Mouse (Mus musculus) kidney, adult 9 months (tissue): ENCODE results near the gene Tmem132c.
A peak's percentile ranks its signal among the peaks of the same experiment; 100 is the strongest.

Source experiments
- DNase-seq: peaks from one replicate; pipeline ENCODE4 v3.0.0; 2022

The Tmem132c gene

GRCm38 (mm10) chr5:127286886-127287285, 45.3 kb downstream of the Tmem132c start:
- DNase-seq = no peak

GRCm38 (mm10) chr5:127289659-127290058, 48.1 kb downstream of the Tmem132c start:
- no peak for DNase-seq

- DNase-seq = no peak
These were observed 49.0 kb downstream of the Tmem132c start for GRCm38 (mm10) chr5:127290461-127291250.

- DNase-seq = no peak
These were observed 50.0 kb downstream of the Tmem132c start for GRCm38 (mm10) chr5:127291581-127291980.

- DNase-seq = no peak
These were observed 52.1 kb downstream of the Tmem132c start for GRCm38 (mm10) chr5:127293698-127294097.

- no peak for DNase-seq
These were observed 55.9 kb downstream of the Tmem132c start for GRCm38 (mm10) chr5:127297461-127297860.

GRCm38 (mm10) chr5:127298060-127298459, 56.5 kb downstream of the Tmem132c start:
- no peak for DNase-seq

GRCm38 (mm10) chr5:127299010-127299409, 57.4 kb downstream of the Tmem132c start:
- DNase-seq = no peak

- DNase-seq = peak; percentile 3
These were observed 59.1 kb downstream of the Tmem132c start for GRCm38 (mm10) chr5:127300597-127301254.

GRCm38 (mm10) chr5:127305312-127305711, 63.7 kb downstream of the Tmem132c start:
- DNase-seq = no peak

GRCm38 (mm10) chr5:127305719-127306118, 64.1 kb downstream of the Tmem132c start:
- DNase-seq = no peak

GRCm38 (mm10) chr5:127306726-127307125, 65.1 kb downstream of the Tmem132c start:
- no peak for DNase-seq

GRCm38 (mm10) chr5:127310318-127311004, 68.9 kb downstream of the Tmem132c start:
- no peak for DNase-seq

GRCm38 (mm10) chr5:127311005-127311331, 69.4 kb downstream of the Tmem132c start:
- DNase-seq = no peak

- DNase-seq = no peak
These were observed 72.0 kb downstream of the Tmem132c start for GRCm38 (mm10) chr5:127313634-127314033.

- no peak for DNase-seq
These were observed 77.6 kb downstream of the Tmem132c start for GRCm38 (mm10) chr5:127319096-127319779.

GRCm38 (mm10) chr5:127324645-127325044, 83.0 kb downstream of the Tmem132c start:
- no peak for DNase-seq

- no peak for DNase-seq
These were observed 94.7 kb downstream of the Tmem132c start for GRCm38 (mm10) chr5:127336048-127336907.

GRCm38 (mm10) chr5:127336908-127337265, 95.3 kb downstream of the Tmem132c start:
- no peak for DNase-seq

- DNase-seq = no peak
These were observed 97.4 kb downstream of the Tmem132c start for GRCm38 (mm10) chr5:127339016-127339435.

GRCm38 (mm10) chr5:127341158-127341557, 99.5 kb downstream of the Tmem132c start:
- no peak for DNase-seq

GRCm38 (mm10) chr5:127344721-127345120, 103.1 kb downstream of the Tmem132c start:
- DNase-seq = no peak
